Mouse (Mus musculus) CH12.LX (cell line): ENCODE measurements around the gene Mef2a. TPM values are rescaled to one million over a fixed set of nuclear protein-coding genes. Genes with fewer than 3 reads are reported as not detected.

ENCODE experiments used
- DNase-seq: peaks from one replicate; pipeline ENCODE4 v3.0.0-alpha.2; 2013; ENCODE audit errors: extremely low read depth
- H3K27ac ChIP-seq: 2 replicates; pipeline ENCODE4 v1.5.1; 2012; ENCODE audit warnings: low read depth, mild to moderate bottlenecking, control low read depth, moderate library complexity; ENCODE audit not compliant: insufficient read depth
- H3K27me3 ChIP-seq: replicated peaks from 2 replicates; pipeline ENCODE3; 2012; ENCODE audit warnings: inconsistent platforms
- H3K36me3 ChIP-seq, 2 experiments: replicated peaks in 1 of 2; 2 replicates each; pipeline versions ENCODE3 to v1.6.1; 2012; ENCODE audit warnings: inconsistent platforms in 1 of 2, low read length in 1 of 2, mild to moderate bottlenecking in 1 of 2, mixed read lengths in 1 of 2, moderate library complexity in 1 of 2; ENCODE audit not compliant: control insufficient read depth in 1 of 2, insufficient read depth in 1 of 2
- H3K4me1 ChIP-seq, 2 experiments: 2 replicates each; pipeline ENCODE4 v1.6.1; 2012; ENCODE audit warnings: inconsistent platforms in 1 of 2, moderate library complexity in 1 of 2; ENCODE audit not compliant: insufficient read depth in 2 of 2, control insufficient read depth in 1 of 2
- H3K4me2 ChIP-seq: 2 replicates; pipeline ENCODE4 v1.6.1; 2012; ENCODE audit warnings: low read depth, mild to moderate bottlenecking, control low read depth; ENCODE audit not compliant: poor library complexity, insufficient read depth, severe bottlenecking
- H3K4me3 ChIP-seq, 3 experiments: fragments of 150-350 bp in 1 of 3; sonication (generic) in 1 of 3; replicated peaks in 1 of 3; 2 replicates each; pipeline versions ENCODE3 to v1.5.1; 2011 to 2012; ENCODE audit warnings: low read depth in 2 of 3, low read length in 2 of 3, mild to moderate bottlenecking in 2 of 3, moderate library complexity in 2 of 3, control low read depth in 1 of 3, improper control_type of control experiment in 1 of 3, inconsistent platforms in 1 of 3, mixed read lengths in 1 of 3; ENCODE audit not compliant: poor library complexity in 1 of 3
- H3K79me2 ChIP-seq: replicated peaks from 2 replicates; pipeline ENCODE4 v1.6.1; 2012; ENCODE audit warnings: mild to moderate bottlenecking, moderate library complexity; ENCODE audit not compliant: control insufficient read depth, poor library complexity, insufficient read depth, severe bottlenecking; ENCODE audit errors: extremely low read depth
- H3K9ac ChIP-seq: 2 replicates; pipeline ENCODE4 v1.6.1; 2012; ENCODE audit warnings: low read depth, mild to moderate bottlenecking, control low read depth, moderate library complexity; ENCODE audit not compliant: insufficient read depth
- H3K9me3 ChIP-seq: replicated peaks from 2 replicates; pipeline ENCODE3; 2012; ENCODE audit warnings: low read length, inconsistent platforms, mixed read lengths
- CHD1 ChIP-seq: IDR thresholded peaks from 2 replicates; pipeline ENCODE4 v1.6.1; 2012; ENCODE audit warnings: low read depth, low read length, improper control_type of control experiment, inconsistent platforms
- CHD2 ChIP-seq: IDR thresholded peaks from 2 replicates; pipeline ENCODE4 v1.6.1; 2011; ENCODE audit warnings: low read length, improper control_type of control experiment
- CTCF ChIP-seq, 2 experiments: IDR thresholded peaks in 1 of 2; conservative IDR thresholded peaks in 1 of 2; 2 replicates each; pipeline ENCODE4 v1.5.1; 2011 to 2012; ENCODE audit warnings: low read depth in 2 of 2, low read length in 2 of 2, improper control_type of control experiment in 1 of 2, inconsistent platforms in 1 of 2, mild to moderate bottlenecking in 1 of 2, moderate library complexity in 1 of 2
- EP300 ChIP-seq: IDR thresholded peaks from 2 replicates; pipeline ENCODE4 v1.6.1; 2011; ENCODE audit warnings: low read length, improper control_type of control experiment
- GABPA ChIP-seq: IDR thresholded peaks from 2 replicates; pipeline ENCODE4 v1.6.1; 2012; ENCODE audit warnings: low read depth, low read length, improper control_type of control experiment, inconsistent platforms; ENCODE audit not compliant: insufficient replicate concordance
- HCFC1 ChIP-seq: IDR thresholded peaks from 2 replicates; pipeline ENCODE4 v1.6.1; 2012; ENCODE audit warnings: low read depth, mild to moderate bottlenecking, inconsistent platforms, low read length, improper control_type of control experiment
- IRF4 ChIP-seq: IDR thresholded peaks from 2 replicates; pipeline ENCODE4 v1.6.1; 2014; ENCODE audit warnings: low read depth, mild to moderate bottlenecking, inconsistent platforms, low read length, improper control_type of control experiment
- JUN ChIP-seq: IDR thresholded peaks from 2 replicates; pipeline ENCODE4 v1.6.1; 2011; ENCODE audit warnings: low read depth, mild to moderate bottlenecking, low read length, improper control_type of control experiment, moderate library complexity; ENCODE audit not compliant: insufficient read depth
- JUND ChIP-seq: conservative IDR thresholded peaks from 2 replicates; pipeline ENCODE4 v1.6.1; 2011; ENCODE audit warnings: low read depth, low read length, improper control_type of control experiment
- MXI1 ChIP-seq: IDR thresholded peaks from 2 replicates; pipeline ENCODE4 v1.6.1; 2011; ENCODE audit warnings: mild to moderate bottlenecking, low read depth, low read length, improper control_type of control experiment
- NELFE ChIP-seq: IDR thresholded peaks from 2 replicates; pipeline ENCODE4 v1.6.1; 2011; ENCODE audit warnings: low read depth, low read length, improper control_type of control experiment
- NRF1 ChIP-seq: IDR thresholded peaks from 2 replicates; pipeline ENCODE4 v1.6.1; 2014; ENCODE audit warnings: low read depth, mild to moderate bottlenecking, inconsistent platforms, low read length, improper control_type of control experiment, moderate library complexity
- PAX5 ChIP-seq: IDR thresholded peaks from 2 replicates; pipeline ENCODE4 v1.6.1; 2012; ENCODE audit warnings: low read length, inconsistent platforms, mixed read lengths
- POLR2A ChIP-seq: IDR thresholded peaks from 2 replicates; pipeline ENCODE4 v1.6.1; 2011; ENCODE audit warnings: low read depth, mild to moderate bottlenecking, improper control_type of control experiment, low read length
- RAD21 ChIP-seq: IDR thresholded peaks from 2 replicates; pipeline ENCODE4 v1.6.1; 2011; ENCODE audit warnings: low read depth, mild to moderate bottlenecking, low read length, improper control_type of control experiment, moderate library complexity
- RCOR1 ChIP-seq: conservative IDR thresholded peaks from 2 replicates; pipeline ENCODE4 v1.6.1; 2012; ENCODE audit warnings: low read depth, mild to moderate bottlenecking, inconsistent platforms, low read length, improper control_type of control experiment
- SIN3A ChIP-seq: IDR thresholded peaks from 2 replicates; pipeline ENCODE4 v1.6.1; 2012; ENCODE audit warnings: low read length, improper control_type of control experiment, inconsistent platforms
- SMC3 ChIP-seq: IDR thresholded peaks from 2 replicates; pipeline ENCODE4 v1.6.1; 2011; ENCODE audit warnings: low read depth, low read length, improper control_type of control experiment
- TCF12 ChIP-seq: IDR thresholded peaks from 2 replicates; pipeline ENCODE4 v1.6.1; 2014; ENCODE audit warnings: low read depth, mild to moderate bottlenecking, inconsistent platforms, low read length, improper control_type of control experiment
- UBTF ChIP-seq: IDR thresholded peaks from 2 replicates; pipeline ENCODE4 v1.6.1; 2012; ENCODE audit warnings: low read depth, mild to moderate bottlenecking, inconsistent platforms, low read length, improper control_type of control experiment, moderate library complexity
- USF1 ChIP-seq: IDR thresholded peaks from 2 replicates; pipeline ENCODE4 v1.6.1; 2014; ENCODE audit warnings: low read depth, mild to moderate bottlenecking, inconsistent platforms, low read length, improper control_type of control experiment
- USF2 ChIP-seq: conservative IDR thresholded peaks from 2 replicates; pipeline ENCODE4 v1.6.1; 2011; ENCODE audit warnings: low read depth, low read length, improper control_type of control experiment
- ZKSCAN1 ChIP-seq: IDR thresholded peaks from 2 replicates; pipeline ENCODE4 v1.6.1; 2012; ENCODE audit warnings: low read depth, inconsistent platforms, low read length, improper control_type of control experiment, borderline replicate concordance
- ZMIZ1 ChIP-seq: IDR thresholded peaks from 2 replicates; pipeline ENCODE4 v1.6.1; 2012; ENCODE audit warnings: low read depth, mild to moderate bottlenecking, inconsistent platforms, low read length, improper control_type of control experiment
- dilution Hi-C: fragments of 300-500 bp; cut with MboI; formaldehyde crosslinking; loops from 2 replicates; pipeline ENCODE4 v1.14.3; 2020; ENCODE audit warnings: low sequenced_read_pairs; ENCODE audit not compliant: extremely low pct_unique_long_range_greater_than_20kb, extremely low pct_ligation_motif_present
- in situ Hi-C: fragments of 300-500 bp; cut with MboI; formaldehyde crosslinking; loops from 3 replicates; pipeline ENCODE4 v1.14.3; 2019; ENCODE audit warnings: low sequenced_read_pairs, low pct_ligation_motif_present, low pct_unique_long_range_greater_than_20kb, mixed read lengths
- polyA plus RNA-seq: library from polyadenylated mRNA; unstranded; fragments of >175 nt; gene quantifications from 2 replicates; pipeline ENCODE4 v1.2.1, GENCODE M21; 2012; ENCODE audit warnings: low read depth; ENCODE audit not compliant: insufficient read length
- total RNA-seq, 2 experiments: library from RNA; depleted of rRNA; stranded (reverse); fragments of 300-350 nt in 1 of 2; fragments of >200 nt in 1 of 2; gene quantifications; 2 replicates each; pipeline ENCODE4 v1.2.3; 2012 to 2014

The Mef2a gene
- total and polyA plus RNA-seq, 3 experiments = 40.1 to 100 (median 42.2) TPM

DNA sequence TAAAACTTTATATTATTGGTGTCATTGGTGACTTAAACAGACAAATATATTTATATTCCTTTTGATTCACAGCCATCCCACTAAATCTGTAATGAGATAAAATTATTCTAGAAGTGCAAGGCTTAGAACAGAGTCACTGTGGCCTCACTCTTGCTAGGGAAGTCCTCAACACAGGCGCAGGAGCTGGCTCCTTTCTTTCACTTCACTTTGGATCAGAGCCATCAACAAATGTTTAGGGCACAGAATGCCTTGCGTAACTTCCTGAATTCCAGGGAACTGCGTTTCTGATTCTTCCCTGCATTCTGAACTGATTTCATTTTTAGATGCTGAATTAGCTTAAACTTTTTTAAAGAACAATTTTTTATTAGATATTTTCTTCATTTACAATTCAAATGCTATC, 130.7 kb downstream of the Mef2a start:
- H3K9me3 ChIP-seq = no peaks in the 10 kb centered on the region
- dilution Hi-C loops = no loop called here
- peaks cover 7 to 62% of the 10 kb centered on the region in 2 experiments for H3K4me1 ChIP-seq
- H3K27ac ChIP-seq = no peak overlapping the region
- no peaks in the 10 kb centered on the region for H3K27me3 ChIP-seq
- H3K9ac ChIP-seq = no peak overlapping the region
- no peak overlapping the region for H3K4me2 ChIP-seq
- H3K4me3 ChIP-seq = no peak overlapping the region
- in situ Hi-C loops = loop anchor here (25.0 kb wide), 2 partner anchors 120 to 270 kb away; partner anchors contain the start of gene Mef2a
- peaks cover 11% of the 10 kb centered on the region; the same call in 1 of the 2 replicates for H3K79me2 ChIP-seq
- DNase-seq = no peak
- peaks cover 31 to 64% of the 10 kb centered on the region in 2 experiments for H3K36me3 ChIP-seq
- TF ChIP-seq TCF12 (no peak), SIN3A (no peak), EP300 (no peak), JUND (no peak), ZMIZ1 (no peak), CHD1 (no peak), ZKSCAN1 (no peak), POLR2A (no peak), MXI1 (no peak)

DNA sequence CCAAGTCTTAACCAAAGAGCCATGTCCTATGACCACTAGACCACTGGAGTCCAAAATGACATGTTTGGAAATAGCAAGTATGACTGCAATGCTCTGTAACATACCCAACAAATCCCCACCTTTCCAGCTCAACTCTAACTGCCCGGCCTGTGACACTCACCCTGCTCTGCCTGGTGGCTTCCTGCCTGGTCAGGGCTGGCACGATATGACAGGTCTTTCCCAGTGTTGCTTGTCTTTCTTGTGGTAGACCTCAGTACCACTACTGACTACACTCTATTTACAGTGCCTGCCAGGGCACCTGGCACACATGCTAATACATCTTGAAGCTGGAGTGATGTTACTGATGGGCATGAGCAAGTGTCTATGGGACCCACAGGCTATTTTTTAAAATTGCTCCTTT, 134.9 kb downstream of the Mef2a start:
- H3K4me2 ChIP-seq = no peak overlapping the region
- no peak overlapping the region for H3K9ac ChIP-seq
- H3K4me1 ChIP-seq = peaks cover 5 to 34% of the 10 kb centered on the region in 2 experiments
- TF ChIP-seq EP300 (no peak), RAD21 (no peak), CHD1 (no peak), UBTF (no peak), GABPA (no peak), USF2 (no peak), SMC3 (no peak), USF1 (no peak), HCFC1 (no peak), RCOR1 (no peak), JUND (no peak), IRF4 (no peak), CHD2 (no peak), PAX5 (no peak), MXI1 (no peak), NRF1 (no peak), CTCF (conservative IDR thresholded peaks at IDR 0.05 in 1 of 2, IDR thresholded peaks at IDR 0.05 in 1 of 2; ENCODE audit: low read depth in 2 of 2, low read length in 2 of 2) (no peak), NELFE (no peak), TCF12 (no peak), JUN (no peak)
- in situ Hi-C loops (loop anchor here (25.0 kb wide), 2 partner anchors 125 to 275 kb away; partner anchors contain the start of gene Mef2a), dilution Hi-C loops (no loop called here)
- H3K79me2 ChIP-seq = 0 out of 2 replicates have a peak, but pooled peaks cover 7% of the 10 kb centered on the region
- DNase-seq = no peak
- no peaks in the 10 kb centered on the region for H3K9me3 ChIP-seq
- H3K36me3 ChIP-seq = peaks cover 57 to 87% of the 10 kb centered on the region in 2 experiments
- 0 out of 2 replicates have a peak overlapping the region, but pooled peaks have one; percentile 46 for H3K27ac ChIP-seq
- no peaks in the 10 kb centered on the region for H3K27me3 ChIP-seq
- H3K4me3 ChIP-seq = no peak overlapping the region
